Mouse (Mus musculus) frontal cortex, adult 2 months (tissue): ENCODE results near the gene Ranbp17. TPM values are rescaled to one million over a fixed set of nuclear protein-coding genes. Genes with fewer than 3 reads are reported as not detected.

ENCODE experiments used
- DNase-seq, 2 experiments: peaks; one replicate each; pipeline ENCODE4 v3.0.0; 2022; ENCODE audit warnings: low spot score in 1 of 2; ENCODE audit errors: extremely low spot score in 1 of 2
- polyA plus RNA-seq: library from polyadenylated mRNA; depleted of rRNA; stranded (reverse); fragments of >200 nt; gene quantifications from 2 replicates; pipeline ENCODE4 v1.2.3, GENCODE M21; 2012

Gene Ranbp17
- polyA plus RNA-seq, 1 experiment, result 5.1 TPM

- no peak for DNase-seq
These were observed 314.4 kb downstream of the Ranbp17 start for GRCm38 (mm10) chr11:33199117-33199514.

- DNase-seq, result no peak
These were observed 315.0 kb downstream of the Ranbp17 start for GRCm38 (mm10) chr11:33198351-33199116.

- no peak for DNase-seq
These were observed 315.9 kb downstream of the Ranbp17 start for GRCm38 (mm10) chr11:33197673-33198072.

- DNase-seq, result no peak
These were observed 316.4 kb downstream of the Ranbp17 start for GRCm38 (mm10) chr11:33197133-33197514.

GRCm38 (mm10) chr11:33196447-33197132 lies 317.0 kb downstream of the Ranbp17 start:
- no peak for DNase-seq

- no peak for DNase-seq
These were observed 317.8 kb downstream of the Ranbp17 start for GRCm38 (mm10) chr11:33195531-33196446.

GRCm38 (mm10) chr11:33195061-33195460 lies 318.5 kb downstream of the Ranbp17 start:
- no peak for DNase-seq

- DNase-seq, result no peak
These were observed 319.9 kb downstream of the Ranbp17 start for GRCm38 (mm10) chr11:33193695-33194094.

GRCm38 (mm10) chr11:33181804-33182203 lies 331.7 kb downstream of the Ranbp17 start:
- DNase-seq, result no peak

GRCm38 (mm10) chr11:33180701-33181116 lies 332.8 kb downstream of the Ranbp17 start:
- DNase-seq, result no peak

- DNase-seq, result no peak
These were observed 333.7 kb downstream of the Ranbp17 start for GRCm38 (mm10) chr11:33179802-33180201.

- DNase-seq, result peak in 1 of 2 experiments; percentile 68
These were observed 336.9 kb downstream of the Ranbp17 start for GRCm38 (mm10) chr11:33176525-33177245.

- no peak for DNase-seq
These were observed 337.8 kb downstream of the Ranbp17 start for GRCm38 (mm10) chr11:33175768-33176167.

- DNase-seq, result peak in 1 of 2 experiments; percentile 70
These were observed 343.1 kb downstream of the Ranbp17 start for GRCm38 (mm10) chr11:33170489-33170888.

- peak; percentile 98 to 100 for DNase-seq
These were observed 350.5 kb downstream of the Ranbp17 start, which contains the start of gene Npm1 for GRCm38 (mm10) chr11:33162998-33163506. TSS of gene Npm1 (minus strand) at chr11:33163206.

- peak in 1 of 2 experiments; percentile 54 for DNase-seq
These were observed 351.1 kb downstream of the Ranbp17 start for GRCm38 (mm10) chr11:33162211-33162997.
